Mouse (Mus musculus) right cerebral cortex, postnatal 4 days (tissue): ENCODE data around the gene Evl.

ENCODE experiments used
- DNase-seq: peaks from one replicate; pipeline ENCODE4 v3.0.0-alpha.2; 2022

Evl gene

GRCm38 (mm10) chr12:108591586-108591985 is 37.1 kb downstream of the Evl start:
- no peak for DNase-seq

GRCm38 (mm10) chr12:108592866-108593265 is 38.3 kb downstream of the Evl start:
- DNase-seq, result no peak

- no peak for DNase-seq
Measured at GRCm38 (mm10) chr12:108600864-108601263, 46.3 kb downstream of the Evl start.

- peak; percentile 26 for DNase-seq
Measured at GRCm38 (mm10) chr12:108601326-108601725, 46.8 kb downstream of the Evl start.

- DNase-seq, result no peak
Measured at GRCm38 (mm10) chr12:108604546-108604945, 50.0 kb downstream of the Evl start.

GRCm38 (mm10) chr12:108605521-108606281 is 51.2 kb downstream of the Evl start:
- peak; percentile 28 for DNase-seq

GRCm38 (mm10) chr12:108606321-108606720 is 51.8 kb downstream of the Evl start:
- DNase-seq, result no peak

- DNase-seq, result no peak
Measured at GRCm38 (mm10) chr12:108609446-108609845, 54.9 kb downstream of the Evl start.

- no peak for DNase-seq
Measured at GRCm38 (mm10) chr12:108610255-108610654, 55.7 kb downstream of the Evl start.

GRCm38 (mm10) chr12:108613081-108613480 is 58.6 kb downstream of the Evl start:
- peak; percentile 48 for DNase-seq

GRCm38 (mm10) chr12:108617511-108617910 is 63.0 kb downstream of the Evl start:
- no peak for DNase-seq

GRCm38 (mm10) chr12:108619853-108620416 is 65.4 kb downstream of the Evl start:
- no peak for DNase-seq

- no peak for DNase-seq
Measured at GRCm38 (mm10) chr12:108622406-108622805, 67.9 kb downstream of the Evl start.

- DNase-seq, result no peak
Measured at GRCm38 (mm10) chr12:108629556-108629955, 75.0 kb downstream of the Evl start.

- no peak for DNase-seq
Measured at GRCm38 (mm10) chr12:108630741-108631688, 76.5 kb downstream of the Evl start.

GRCm38 (mm10) chr12:108632501-108632900 is 78.0 kb downstream of the Evl start:
- DNase-seq, result no peak

- DNase-seq, result no peak
Measured at GRCm38 (mm10) chr12:108634031-108634430, 79.5 kb downstream of the Evl start.

- DNase-seq, result no peak
Measured at GRCm38 (mm10) chr12:108635501-108635900, 81.0 kb downstream of the Evl start.

- no peak for DNase-seq
Measured at GRCm38 (mm10) chr12:108637440-108637839, 82.9 kb downstream of the Evl start.

- DNase-seq, result no peak
Measured at GRCm38 (mm10) chr12:108639126-108639525, 84.6 kb downstream of the Evl start.

- DNase-seq, result no peak
Measured at GRCm38 (mm10) chr12:108642019-108642418, 87.5 kb downstream of the Evl start.

- no peak for DNase-seq
Measured at GRCm38 (mm10) chr12:108646234-108646633, 91.7 kb downstream of the Evl start.

- DNase-seq, result no peak
Measured at GRCm38 (mm10) chr12:108647784-108648183, 93.3 kb downstream of the Evl start.
